Mouse (Mus musculus): ENCODE results near the gene Comt.

Gene Comt

GRCm38 (mm10) chr16:18388583-18389435 lies 37.8 kb downstream of the Comt start:
- no peak for ATAC-seq (ENCODE audit: low TSS enrichment)

GRCm38 (mm10) chr16:18387704-18388582 lies 38.7 kb downstream of the Comt start:
- no peak for ATAC-seq (ENCODE audit: low TSS enrichment)

- ATAC-seq (ENCODE audit: low TSS enrichment): no peak
Measured at GRCm38 (mm10) chr16:18386972-18387371, 39.7 kb downstream of the Comt start.

GRCm38 (mm10) chr16:18386451-18386850 lies 40.2 kb downstream of the Comt start:
- no peak for ATAC-seq (ENCODE audit: low TSS enrichment)

GRCm38 (mm10) chr16:18385411-18385810 lies 41.2 kb downstream of the Comt start:
- no peak for ATAC-seq (ENCODE audit: low TSS enrichment)

GRCm38 (mm10) chr16:18384659-18385058 lies 42.0 kb downstream of the Comt start:
- no peak for ATAC-seq (ENCODE audit: low TSS enrichment)

- ATAC-seq (ENCODE audit: low TSS enrichment): no peak
Measured at GRCm38 (mm10) chr16:18384211-18384610, 42.4 kb downstream of the Comt start.

GRCm38 (mm10) chr16:18383756-18384155 lies 42.9 kb downstream of the Comt start:
- ATAC-seq (ENCODE audit: low TSS enrichment): no peak

- no peak for ATAC-seq (ENCODE audit: low TSS enrichment)
Measured at GRCm38 (mm10) chr16:18383045-18383726, 43.5 kb downstream of the Comt start.

GRCm38 (mm10) chr16:18381621-18382258 lies 44.9 kb downstream of the Comt start:
- 0 out of 2 replicates have a peak, but pooled peaks have one; percentile 24 for ATAC-seq (ENCODE audit: low TSS enrichment)

GRCm38 (mm10) chr16:18380495-18381063 lies 46.1 kb downstream of the Comt start:
- ATAC-seq (ENCODE audit: low TSS enrichment): no peak

- no peak for ATAC-seq (ENCODE audit: low TSS enrichment)
Measured at GRCm38 (mm10) chr16:18379338-18380001, 47.2 kb downstream of the Comt start.

GRCm38 (mm10) chr16:18378489-18378888 lies 48.2 kb downstream of the Comt start:
- no peak for ATAC-seq (ENCODE audit: low TSS enrichment)

- no peak for ATAC-seq (ENCODE audit: low TSS enrichment)
Measured at GRCm38 (mm10) chr16:18377203-18377602, 49.4 kb downstream of the Comt start.

GRCm38 (mm10) chr16:18376297-18376954 lies 50.2 kb downstream of the Comt start:
- ATAC-seq (ENCODE audit: low TSS enrichment): no peak

- ATAC-seq (ENCODE audit: low TSS enrichment): no peak
Measured at GRCm38 (mm10) chr16:18373632-18374031, 53.0 kb downstream of the Comt start.

GRCm38 (mm10) chr16:18370197-18370596 lies 56.5 kb downstream of the Comt start:
- ATAC-seq (ENCODE audit: low TSS enrichment): no peak

GRCm38 (mm10) chr16:18366849-18367248 lies 59.8 kb downstream of the Comt start:
- ATAC-seq (ENCODE audit: low TSS enrichment): no peak

- ATAC-seq (ENCODE audit: low TSS enrichment): no peak
Measured at GRCm38 (mm10) chr16:18362948-18363347, 63.7 kb downstream of the Comt start.

- peak; percentile 74 for ATAC-seq (ENCODE audit: low TSS enrichment)
Measured at GRCm38 (mm10) chr16:18360151-18360805, 66.4 kb downstream of the Comt start.
